ENCODE assay signal across 7 mouse cellular contexts in the genomic region with DNA sequence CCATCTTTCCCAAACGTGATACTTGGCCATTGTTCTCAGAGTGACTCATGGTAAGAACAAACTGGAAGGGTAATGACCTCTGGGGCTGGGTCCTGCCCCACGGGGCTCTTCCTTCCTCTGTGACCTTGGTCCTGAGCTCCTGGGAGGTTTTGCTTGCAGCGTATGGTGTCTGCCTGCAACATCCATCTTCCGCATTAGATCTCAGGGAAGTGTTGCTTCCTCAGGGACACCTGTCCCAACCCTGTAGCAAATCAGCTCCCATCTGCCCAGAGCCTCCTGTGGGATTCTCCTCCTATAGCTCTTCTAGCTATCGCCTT.
DNase-seq lines count a peak whose midpoint lies in the region; ATAC-seq lines count a peak whose summit lies in the region.

No protein-coding gene starts in this region.

- H3K9ac ChIP-seq in heart, embryonic 13.5 days = peak overlapping the region; percentile 74; the same call in 1 of the 2 replicates
- H3K9ac ChIP-seq in lung, embryonic 15.5 days = no peak overlapping the region
- H3K9ac ChIP-seq in limb, embryonic 13.5 days = no peak overlapping the region

- WGBS in heart, embryonic 13.5 days = 35% methylated on average over 5 of the region's 5 CpGs
- 52% methylated on average over 5 of the region's 5 CpGs for WGBS in lung, embryonic 15.5 days
- WGBS in limb, embryonic 13.5 days = 38% methylated on average over 5 of the region's 5 CpGs

- H3K4me1 ChIP-seq in heart, embryonic 13.5 days = peaks cover 34% of the 10 kb centered on the region
- peaks cover 31% of the 10 kb centered on the region for H3K4me1 ChIP-seq in lung, embryonic 15.5 days
- peaks cover 42% of the 10 kb centered on the region for H3K4me1 ChIP-seq in limb, embryonic 13.5 days

- H3K4me2 ChIP-seq in heart, embryonic 13.5 days = peak overlapping the region; percentile 73
- peak overlapping the region; percentile 59 for H3K4me2 ChIP-seq in lung, embryonic 15.5 days
- H3K4me2 ChIP-seq in limb, embryonic 13.5 days (replicated peaks) = peak overlapping the region; percentile 55

- H3K4me3 ChIP-seq in heart, embryonic 13.5 days = no peak overlapping the region
- H3K4me3 ChIP-seq in lung, embryonic 15.5 days = no peak overlapping the region
- H3K4me3 ChIP-seq in limb, embryonic 13.5 days = no peak overlapping the region

- no peaks in the 10 kb centered on the region for H3K36me3 ChIP-seq in heart, embryonic 13.5 days
- H3K36me3 ChIP-seq in lung, embryonic 15.5 days = no peaks in the 10 kb centered on the region
- H3K36me3 ChIP-seq in limb, embryonic 13.5 days = no peaks in the 10 kb centered on the region

- ATAC-seq in heart, embryonic 13.5 days (ENCODE audit: extremely low read depth, insufficient number of reproducible peaks, low FRiP score, low TSS enrichment) = no peak
- no peak for ATAC-seq in lung, embryonic 15.5 days (ENCODE audit: borderline replicate concordance, extremely low read depth, low FRiP score, low TSS enrichment)
- ATAC-seq in granulocyte monocyte progenitor cell, adult 5-6 weeks (replicated peaks; ENCODE audit: poor library complexity, severe bottlenecking) = peak; percentile 5; the same call in 1 of the 2 replicates
- no peak for ATAC-seq in limb, embryonic 13.5 days (ENCODE audit: low FRiP score, low read depth)

- intact Hi-C loops in heart, postnatal 10 days (cut with DNase I) = loop anchor here (2.0 to 10.0 kb wide), 2 partner anchors 123 to 361 kb away; partner anchors contain the start of gene Rybp

- H3K9me3 ChIP-seq in heart, embryonic 13.5 days = no peaks in the 10 kb centered on the region
- no peaks in the 10 kb centered on the region for H3K9me3 ChIP-seq in lung, embryonic 15.5 days
- no peaks in the 10 kb centered on the region for H3K9me3 ChIP-seq in limb, embryonic 13.5 days

- no peak for DNase-seq in heart, postnatal 10 days
- no peak for DNase-seq in lung, postnatal 10 days
- no peak for DNase-seq in urinary bladder, postnatal 25 days (ENCODE audit: low spot score)

- no peak overlapping the region for H3K27ac ChIP-seq in heart, embryonic 13.5 days (replicated peaks)
- peak overlapping the region; percentile 49 for H3K27ac ChIP-seq in lung, embryonic 15.5 days
- no peak overlapping the region for H3K27ac ChIP-seq in limb, embryonic 13.5 days

- H3K27me3 ChIP-seq in heart, embryonic 13.5 days (replicated peaks) = peaks cover 37% of the 10 kb centered on the region
- H3K27me3 ChIP-seq in lung, embryonic 15.5 days = no peaks in the 10 kb centered on the region
- H3K27me3 ChIP-seq in limb, embryonic 13.5 days = peaks cover 35% of the 10 kb centered on the region
